Mouse (Mus musculus) kidney, embryonic 15.5 days (tissue): ENCODE measurements around the gene Il21r. TPM values are rescaled to one million over a fixed set of nuclear protein-coding genes. Genes with fewer than 3 reads are reported as not detected.
A peak's percentile ranks its signal among the peaks of the same experiment; 100 is the strongest.

Experiments
- ATAC-seq: fragments of 200-750 bp; cut with Nextera tagmentation; replicated peaks from 2 replicates; pipeline ENCODE4 v1.8.0; 2017; ENCODE audit warnings: moderate TSS enrichment; ENCODE audit not compliant: low FRiP score
- H3K27ac ChIP-seq: fragments of 300-500 bp; sonication (generic); 2 replicates; pipeline ENCODE4 v1.5.1; 2015; ENCODE audit warnings: mild to moderate bottlenecking, inconsistent platforms
- H3K27me3 ChIP-seq: fragments of 300-500 bp; sonication (generic); 2 replicates; pipeline ENCODE4 v1.6.1; 2015; ENCODE audit warnings: inconsistent platforms
- H3K36me3 ChIP-seq: fragments of 300-500 bp; sonication (generic); 2 replicates; pipeline ENCODE4 v1.6.1; 2015; ENCODE audit warnings: inconsistent platforms
- H3K4me1 ChIP-seq: fragments of 300-500 bp; sonication (generic); 2 replicates; pipeline ENCODE4 v1.6.1; 2015; ENCODE audit warnings: inconsistent platforms
- H3K4me2 ChIP-seq: fragments of 300-500 bp; sonication (generic); 2 replicates; pipeline ENCODE4 v1.6.1; 2015; ENCODE audit warnings: moderate library complexity, mild to moderate bottlenecking, inconsistent platforms
- H3K4me3 ChIP-seq: fragments of 300-500 bp; sonication (generic); replicated peaks from 2 replicates; pipeline ENCODE4 v1.5.1; 2015; ENCODE audit warnings: mild to moderate bottlenecking, inconsistent platforms
- H3K9ac ChIP-seq: fragments of 300-500 bp; sonication (generic); 2 replicates; pipeline ENCODE4 v1.6.1; 2015; ENCODE audit warnings: mild to moderate bottlenecking, inconsistent platforms
- H3K9me3 ChIP-seq: fragments of 300-500 bp; sonication (generic); replicated peaks from 2 replicates; pipeline ENCODE4 v1.6.1; 2016; ENCODE audit warnings: inconsistent platforms
- WGBS: fragments of 180-500 bp; shearing (Covaris S2); methylation state at CpG from one replicate; pipeline ENCODE4 v1.1.7; 2015; ENCODE audit warnings: mixed read lengths; 5-methylcytosine and 5-hydroxymethylcytosine counted together
- polyA plus RNA-seq: library from polyadenylated mRNA; unstranded; fragments of >200 nt; fragmentation: Nextera tagmentation; extraction: Ambion mirVana; gene quantifications from 2 replicates; pipeline ENCODE4 v1.2.1, GENCODE M21; 2015

The Il21r gene
- polyA plus RNA-seq, 1 experiment from 2014 or later = 0.31 TPM

DNA sequence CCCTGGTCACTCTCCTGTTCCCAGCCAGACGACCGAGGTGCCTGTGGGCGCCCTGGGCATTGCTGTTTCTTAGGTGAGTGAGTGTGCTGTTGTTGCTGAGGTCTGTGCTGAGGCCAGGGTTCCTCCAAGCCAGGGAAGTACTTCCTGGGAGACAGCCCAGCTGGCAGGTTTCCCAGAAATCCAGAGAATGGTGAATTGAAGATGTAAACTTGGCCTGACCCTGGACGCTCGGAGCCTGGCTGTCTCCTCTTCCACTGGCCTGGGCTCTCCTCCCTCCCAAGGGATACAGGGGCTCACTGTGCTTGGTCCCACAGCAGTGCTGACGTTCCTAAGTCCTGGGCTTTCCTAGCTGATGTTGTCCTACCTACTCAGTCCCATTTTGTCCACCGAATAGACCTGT, 26.2 kb upstream of the Il21r start:
- Histone ChIP-seq H3K4me3 (no peak overlapping the region), H3K36me3 (peaks cover 27% of the 10 kb centered on the region; the same call in 1 of the 2 replicates), H3K27me3 (no peaks in the 10 kb centered on the region), H3K4me1 (peaks cover 37% of the 10 kb centered on the region), H3K4me2 (no peak overlapping the region), H3K9me3 (no peaks in the 10 kb centered on the region), H3K27ac (no peak overlapping the region), H3K9ac (no peak overlapping the region)
- ATAC-seq = no peak
- WGBS = 65% methylated on average over 7 of the region's 7 CpGs

DNA sequence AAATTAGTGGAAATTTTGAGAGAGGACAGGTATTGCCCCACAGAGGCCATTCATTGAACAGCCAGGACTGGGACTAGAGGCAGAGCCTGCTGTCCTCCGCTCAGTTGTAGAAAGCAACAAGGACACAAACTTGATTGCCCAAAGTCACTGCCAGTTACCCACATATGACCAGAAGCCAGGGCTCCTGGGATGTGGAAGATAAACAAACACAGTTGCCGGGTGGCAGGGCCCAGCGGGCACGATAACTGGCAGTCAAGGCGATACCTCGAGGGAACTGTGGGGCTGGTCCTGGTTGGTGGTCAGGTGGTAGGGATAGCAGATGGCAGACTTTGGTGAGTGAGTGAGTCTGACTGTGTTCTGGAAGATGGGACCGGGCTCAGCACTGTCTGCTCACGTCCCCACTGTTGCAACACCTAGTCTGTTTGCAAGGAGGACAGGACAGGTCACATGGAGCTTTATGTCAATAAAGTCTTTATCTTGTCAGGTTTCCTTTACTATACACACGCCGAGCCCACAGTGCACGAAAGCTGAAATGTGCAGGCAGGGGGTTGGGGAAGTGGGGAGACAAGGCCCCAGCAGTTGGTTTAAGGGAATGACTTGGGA, 25.6 kb upstream of the Il21r start:
- Histone ChIP-seq H3K4me3 (no peak overlapping the region), H3K27ac (no peak overlapping the region)
- WGBS = 83% methylated on average over 11 of the region's 11 CpGs

DNA sequence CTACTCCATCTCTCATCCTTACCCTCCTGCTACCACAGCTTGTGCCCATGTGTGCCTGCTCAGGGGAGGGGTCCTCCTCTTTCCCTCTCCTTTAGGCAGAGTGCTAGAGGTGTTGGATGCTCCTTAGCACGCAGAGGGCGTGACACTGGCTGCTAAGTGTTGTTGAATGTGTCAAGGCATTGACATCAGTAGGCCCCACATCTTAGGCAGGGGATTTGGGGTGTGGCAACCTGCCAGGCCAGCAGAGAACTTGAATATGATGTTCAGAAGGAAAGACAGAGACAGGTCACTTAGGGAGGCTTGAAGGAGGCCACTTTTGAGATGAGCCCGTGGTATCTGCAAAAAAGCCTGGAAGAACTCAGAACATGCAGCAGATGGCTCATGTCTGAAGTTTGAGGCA, 25.1 kb upstream of the Il21r start:
- ATAC-seq = no peak
- Histone ChIP-seq H3K4me1 (peaks cover 32% of the 10 kb centered on the region), H3K9me3 (no peaks in the 10 kb centered on the region), H3K27me3 (no peaks in the 10 kb centered on the region), H3K4me2 (no peak overlapping the region), H3K36me3 (peaks cover 23% of the 10 kb centered on the region; the same call in 1 of the 2 replicates), H3K9ac (no peak overlapping the region), H3K27ac (no peak overlapping the region), H3K4me3 (no peak overlapping the region)
- WGBS = 68% methylated on average over 3 of the region's 3 CpGs

More for the DNA sequence above, 25.6 kb upstream of the Il21r start:
- peaks cover 26% of the 10 kb centered on the region; the same call in 1 of the 2 replicates for H3K36me3 ChIP-seq
- no peaks in the 10 kb centered on the region for H3K27me3 ChIP-seq
- H3K4me2 ChIP-seq = no peak overlapping the region
- H3K9me3 ChIP-seq = no peaks in the 10 kb centered on the region
- ATAC-seq = no peak
- H3K4me1 ChIP-seq = peaks cover 32% of the 10 kb centered on the region
- no peak overlapping the region for H3K9ac ChIP-seq

DNA sequence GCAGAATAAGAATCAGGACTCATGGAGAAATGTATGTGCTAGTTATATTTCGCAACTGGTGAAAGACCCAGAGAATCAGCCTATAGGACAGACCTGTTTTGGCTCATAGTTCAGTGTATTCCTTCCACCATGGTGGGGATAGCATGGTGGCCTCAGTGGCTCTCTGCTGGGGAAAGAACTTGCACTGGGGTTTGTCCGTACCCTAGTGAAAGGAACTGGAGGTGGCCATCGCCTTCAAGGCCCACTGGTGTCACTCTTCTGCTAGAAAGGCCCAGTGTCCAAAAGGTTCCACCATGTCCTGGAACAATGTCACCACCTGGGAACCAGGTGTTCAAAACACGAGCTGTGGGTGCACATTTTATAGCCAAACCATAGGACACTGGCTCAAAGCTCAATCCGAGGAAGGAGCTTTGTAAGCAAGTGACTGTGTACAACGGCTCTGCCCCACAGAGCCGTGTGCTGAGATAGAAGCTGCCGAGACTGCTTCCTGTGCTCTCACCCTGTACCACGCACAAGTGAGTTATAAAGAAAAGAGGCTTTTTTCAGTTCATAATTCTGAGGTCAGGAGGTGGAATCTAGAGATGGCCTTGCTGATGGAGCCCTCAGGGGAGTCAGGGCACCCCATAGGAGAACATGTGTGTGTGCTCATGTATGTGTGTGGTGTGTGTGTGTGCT, 23.5 kb upstream of the Il21r start:
- Histone ChIP-seq H3K9me3 (no peaks in the 10 kb centered on the region), H3K9ac (no peak overlapping the region), H3K36me3 (0 out of 2 replicates have a peak, but pooled peaks cover 10% of the 10 kb centered on the region), H3K27me3 (no peaks in the 10 kb centered on the region), H3K4me2 (no peak overlapping the region), H3K4me3 (no peak overlapping the region), H3K4me1 (peaks cover 32% of the 10 kb centered on the region), H3K27ac (no peak overlapping the region)
- ATAC-seq = no peak
- WGBS = 84% methylated on average over 9 of the region's 9 CpGs

DNA sequence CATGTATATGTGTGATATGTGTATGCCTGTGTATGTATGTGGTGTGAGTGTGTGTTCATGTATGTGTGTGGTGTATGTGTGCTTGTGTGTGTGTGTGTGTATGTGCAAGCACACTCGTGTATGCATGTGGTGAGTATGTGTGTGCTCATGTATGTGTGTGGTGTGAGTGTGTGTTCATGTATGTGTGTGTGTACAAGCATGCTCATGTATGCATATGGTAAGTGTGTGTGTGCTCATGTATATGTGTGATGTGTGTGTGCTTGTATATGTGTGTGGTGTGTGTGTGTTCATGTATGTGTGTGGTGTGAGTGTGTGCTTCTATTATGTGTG, 23.0 kb upstream of the Il21r start:
- no peak overlapping the region for H3K9ac ChIP-seq
- H3K27me3 ChIP-seq = no peaks in the 10 kb centered on the region
- peaks cover 32% of the 10 kb centered on the region for H3K4me1 ChIP-seq
- 0 out of 2 replicates have a peak, but pooled peaks cover 6% of the 10 kb centered on the region for H3K36me3 ChIP-seq
- H3K9me3 ChIP-seq = no peaks in the 10 kb centered on the region
- no peak overlapping the region for H3K27ac ChIP-seq
- 85% methylated on average over 1 of the region's 1 CpGs for WGBS
- no peak for ATAC-seq
- H3K4me2 ChIP-seq = no peak overlapping the region
- H3K4me3 ChIP-seq = no peak overlapping the region

DNA sequence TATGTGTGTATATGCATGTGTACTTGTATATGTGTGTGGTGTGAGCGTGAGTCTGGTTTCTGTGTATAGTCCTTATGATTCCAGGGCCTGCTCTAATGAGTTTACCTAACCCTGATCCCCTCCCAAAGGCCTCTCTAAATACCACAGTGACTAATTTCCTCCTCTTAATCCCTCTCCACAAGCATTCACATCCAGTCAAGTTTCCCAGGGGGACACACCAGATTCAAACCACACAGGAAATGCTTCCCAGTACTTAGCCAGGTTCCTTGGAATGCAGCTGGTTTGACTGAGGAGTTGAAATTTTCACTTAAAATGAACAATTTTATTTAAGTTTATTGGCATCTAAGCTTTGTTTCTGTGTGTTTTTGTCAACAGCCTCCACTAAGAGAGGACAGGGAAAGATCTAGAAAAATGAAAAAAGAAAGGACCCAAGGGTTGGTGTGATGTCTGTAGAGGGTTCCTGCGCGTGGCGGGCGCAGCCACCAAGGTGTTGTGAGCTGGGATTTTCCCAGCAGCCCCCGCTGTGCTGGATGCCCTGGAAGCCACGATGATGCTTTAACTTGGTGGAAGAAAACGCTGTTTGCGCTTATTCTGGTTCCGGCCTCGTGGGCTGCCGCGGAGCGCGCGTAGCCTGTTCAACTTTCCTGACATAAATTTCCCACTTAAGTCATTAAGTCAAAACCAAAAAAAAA, 22.5 kb upstream of the Il21r start:
- Histone ChIP-seq H3K4me1 (peaks cover 28% of the 10 kb centered on the region), H3K4me2 (peak overlapping the region; percentile 63), H3K9ac (no peak overlapping the region), H3K36me3 (0 out of 2 replicates have a peak, but pooled peaks cover under 1% of the 10 kb centered on the region), H3K4me3 (peak overlapping the region; percentile 31), H3K27me3 (no peaks in the 10 kb centered on the region), H3K9me3 (no peaks in the 10 kb centered on the region), H3K27ac (no peak overlapping the region)
- WGBS = 9% methylated on average over 16 of the region's 16 CpGs
- ATAC-seq = no peak

DNA sequence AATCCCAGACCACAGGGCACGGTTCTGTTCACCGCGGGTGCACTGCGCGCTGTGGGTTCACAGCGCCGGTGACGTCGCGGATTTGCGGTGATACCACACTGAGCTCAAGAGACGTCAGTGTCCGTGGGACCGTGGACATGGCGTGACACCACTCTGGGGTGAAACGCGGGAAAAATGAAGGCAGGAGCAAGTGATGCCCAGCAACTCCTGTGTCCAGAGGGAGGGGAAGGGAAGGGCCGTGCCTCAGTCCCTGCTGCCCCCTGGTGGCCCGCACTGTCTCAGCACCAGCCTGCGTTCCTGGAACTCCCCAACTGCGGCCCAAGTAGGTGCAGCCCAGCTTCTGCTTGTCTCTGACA, 21.9 kb upstream of the Il21r start:
- H3K27ac ChIP-seq = no peak overlapping the region
- no peaks in the 10 kb centered on the region for H3K27me3 ChIP-seq
- WGBS = 1% methylated on average over 21 of the region's 21 CpGs
- H3K4me1 ChIP-seq = peaks cover 22% of the 10 kb centered on the region
- no peak overlapping the region for H3K9ac ChIP-seq
- H3K4me2 ChIP-seq = peak overlapping the region; percentile 63
- H3K9me3 ChIP-seq = no peaks in the 10 kb centered on the region
- peak; percentile 85 for ATAC-seq
- H3K36me3 ChIP-seq = no peaks in the 10 kb centered on the region
- peak overlapping the region; percentile 31 for H3K4me3 ChIP-seq

DNA sequence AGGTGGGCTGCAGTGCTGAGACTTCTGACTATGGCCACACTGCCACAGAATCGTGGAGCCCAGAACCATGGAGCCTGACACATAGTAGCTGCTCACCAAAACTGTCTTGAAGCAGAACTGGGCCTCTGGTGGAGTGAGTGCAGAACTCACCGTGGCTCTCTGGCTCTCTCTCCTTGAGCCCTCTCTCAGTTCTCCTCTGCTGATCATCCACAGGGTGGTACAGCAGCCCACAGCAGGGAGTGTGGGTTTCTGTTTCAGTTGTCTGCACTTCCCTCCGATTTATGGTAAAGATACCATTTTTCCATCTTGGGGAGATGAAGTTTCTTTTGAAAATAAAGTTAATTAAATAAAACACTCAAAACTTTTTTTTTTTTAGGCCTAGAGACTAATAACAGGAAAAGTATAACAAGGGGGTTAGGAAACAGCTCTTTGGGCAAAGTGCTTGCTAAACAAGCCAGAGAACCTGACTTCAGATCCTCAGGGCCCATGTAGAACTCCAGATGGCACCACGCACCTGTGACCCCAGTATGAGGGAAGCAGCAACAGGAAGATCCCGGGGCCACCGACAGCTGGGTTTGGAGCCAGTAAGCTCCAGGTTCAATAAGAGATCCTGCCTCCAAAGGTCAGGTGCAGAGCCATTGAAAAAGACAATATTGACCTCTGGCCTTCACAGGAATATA, 19.8 kb upstream of the Il21r start:
- H3K4me2 ChIP-seq = no peak overlapping the region
- H3K4me1 ChIP-seq = peaks cover 10% of the 10 kb centered on the region
- H3K9ac ChIP-seq = no peak overlapping the region
- H3K9me3 ChIP-seq = no peaks in the 10 kb centered on the region
- WGBS = 60% methylated on average over 6 of the region's 6 CpGs
- H3K27ac ChIP-seq = no peak overlapping the region
- ATAC-seq = no peak
- no peaks in the 10 kb centered on the region for H3K36me3 ChIP-seq
- H3K4me3 ChIP-seq = no peak overlapping the region
- no peaks in the 10 kb centered on the region for H3K27me3 ChIP-seq

DNA sequence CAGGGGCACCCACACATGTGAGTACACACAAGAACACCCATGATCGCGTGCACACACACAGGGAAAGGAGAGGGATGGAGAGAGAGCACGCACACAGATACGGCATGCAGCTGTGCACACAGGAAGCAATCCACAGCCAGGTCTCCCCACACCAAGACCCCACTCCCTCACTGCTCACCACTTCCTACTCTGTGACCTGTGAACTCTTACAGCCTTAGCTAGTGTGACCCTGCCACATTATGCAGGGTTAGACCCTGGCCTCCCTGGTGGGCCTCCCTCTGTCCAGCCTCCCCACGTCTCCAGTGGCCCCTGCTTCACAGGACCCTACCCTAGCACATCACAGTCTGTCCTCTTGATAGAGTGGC, 19.2 kb upstream of the Il21r start:
- H3K9me3 ChIP-seq = no peaks in the 10 kb centered on the region

DNA sequence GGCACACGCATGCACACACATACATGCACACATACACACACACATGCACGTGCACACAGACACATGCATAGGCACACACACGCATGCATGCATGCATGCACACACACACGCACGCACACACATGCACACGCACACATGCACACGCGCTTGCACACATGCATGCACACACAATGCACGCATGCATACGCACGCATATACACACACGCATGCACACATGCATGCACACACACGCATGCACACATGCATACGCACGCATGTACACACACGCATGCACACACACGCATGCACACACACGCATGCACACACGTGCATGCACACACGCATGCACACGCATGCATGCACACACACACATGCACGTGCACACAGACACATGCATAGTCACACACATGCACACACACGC, 16.9 kb upstream of the Il21r start:
- Histone ChIP-seq H3K9ac (no peak overlapping the region), H3K9me3 (no peaks in the 10 kb centered on the region), H3K4me1 (no peaks in the 10 kb centered on the region), H3K4me3 (no peak overlapping the region), H3K36me3 (no peaks in the 10 kb centered on the region), H3K27me3 (no peaks in the 10 kb centered on the region), H3K4me2 (no peak overlapping the region), H3K27ac (no peak overlapping the region)
- 97% methylated on average over 23 of the region's 23 CpGs for WGBS
- no peak for ATAC-seq

More for the DNA sequence above, 19.2 kb upstream of the Il21r start:
- no peak for ATAC-seq
- Histone ChIP-seq H3K36me3 (no peaks in the 10 kb centered on the region), H3K4me2 (no peak overlapping the region), H3K9ac (no peak overlapping the region), H3K27ac (no peak overlapping the region), H3K4me3 (no peak overlapping the region), H3K4me1 (peaks cover 10% of the 10 kb centered on the region), H3K27me3 (no peaks in the 10 kb centered on the region)
- 80% methylated on average over 5 of the region's 5 CpGs for WGBS

DNA sequence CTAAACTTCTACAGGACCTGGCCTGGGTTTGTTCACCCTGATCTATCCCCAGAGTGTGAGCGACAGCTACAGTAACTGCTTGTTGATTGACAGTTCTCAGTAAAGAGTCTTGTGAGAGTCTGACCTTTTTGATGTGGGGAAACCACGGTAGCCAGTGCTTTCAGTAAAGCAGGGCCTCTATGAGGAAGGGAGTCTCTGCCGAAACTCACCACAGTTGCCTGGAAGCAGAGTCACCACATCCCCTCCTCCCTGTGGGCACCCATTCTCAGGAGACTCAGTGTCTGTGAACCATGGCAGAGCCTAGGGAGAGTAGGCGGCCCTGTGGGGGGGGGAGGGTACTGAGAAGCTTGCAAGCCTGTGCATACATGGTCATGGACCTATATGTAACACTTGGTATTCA, 14.5 kb upstream of the Il21r start:
- H3K27ac ChIP-seq = no peak overlapping the region
- no peak for ATAC-seq
- no peak overlapping the region for H3K9ac ChIP-seq
- H3K27me3 ChIP-seq = no peaks in the 10 kb centered on the region
- H3K4me1 ChIP-seq = no peaks in the 10 kb centered on the region
- H3K36me3 ChIP-seq = no peaks in the 10 kb centered on the region
- no peak overlapping the region for H3K4me2 ChIP-seq
- 77% methylated on average over 4 of the region's 4 CpGs for WGBS
- H3K9me3 ChIP-seq = no peaks in the 10 kb centered on the region
- H3K4me3 ChIP-seq = no peak overlapping the region

DNA sequence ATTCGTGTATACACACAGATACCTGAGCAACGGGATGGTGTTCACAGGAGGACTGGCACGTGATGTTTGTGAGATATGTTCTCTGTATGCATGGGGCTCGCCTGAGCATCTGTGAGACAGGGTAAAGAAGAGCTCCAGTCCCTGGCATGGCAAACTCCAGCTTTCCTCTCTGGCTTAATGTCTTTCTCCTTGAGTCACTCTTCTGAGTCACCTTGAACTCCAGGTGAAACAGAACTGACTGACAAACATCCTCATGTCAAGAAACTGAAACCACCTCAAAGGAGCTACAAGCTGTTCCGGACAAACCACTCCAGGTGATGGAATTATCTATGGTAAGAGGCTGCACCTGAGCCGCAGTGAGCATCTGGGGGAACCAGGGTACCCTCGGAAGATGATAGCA, 13.3 kb upstream of the Il21r start:
- WGBS = 85% methylated on average over 7 of the region's 7 CpGs

More for the DNA sequence above, 13.3 kb upstream of the Il21r start:
- Histone ChIP-seq H3K27me3 (no peaks in the 10 kb centered on the region), H3K9ac (no peak overlapping the region), H3K27ac (no peak overlapping the region), H3K4me2 (no peak overlapping the region), H3K4me3 (no peak overlapping the region), H3K9me3 (no peaks in the 10 kb centered on the region), H3K4me1 (no peaks in the 10 kb centered on the region), H3K36me3 (no peaks in the 10 kb centered on the region)
- no peak for ATAC-seq
